Mouse (Mus musculus) CH12.LX (cell line): Measurements from ENCODE around the gene Rhoa.

ENCODE experiments used
- BHLHE40 ChIP-seq: IDR thresholded peaks from 2 replicates; pipeline ENCODE4 v1.6.1; 2011; ENCODE audit warnings: mild to moderate bottlenecking, low read depth, low read length, improper control_type of control experiment
- CHD2 ChIP-seq: IDR thresholded peaks from 2 replicates; pipeline ENCODE4 v1.6.1; 2011; ENCODE audit warnings: low read length, improper control_type of control experiment
- CTCF ChIP-seq, 2 experiments: IDR thresholded peaks in 1 of 2; conservative IDR thresholded peaks in 1 of 2; 2 replicates each; pipeline ENCODE4 v1.5.1; 2011 to 2012; ENCODE audit warnings: low read depth in 2 of 2, low read length in 2 of 2, improper control_type of control experiment in 1 of 2, inconsistent platforms in 1 of 2, mild to moderate bottlenecking in 1 of 2, moderate library complexity in 1 of 2
- E2F4 ChIP-seq: IDR thresholded peaks from 2 replicates; pipeline ENCODE4 v1.6.1; 2011; ENCODE audit warnings: low read depth, low read length, improper control_type of control experiment; ENCODE audit not compliant: insufficient replicate concordance
- GABPA ChIP-seq: IDR thresholded peaks from 2 replicates; pipeline ENCODE4 v1.6.1; 2012; ENCODE audit warnings: low read depth, low read length, improper control_type of control experiment, inconsistent platforms; ENCODE audit not compliant: insufficient replicate concordance
- MAX ChIP-seq: IDR thresholded peaks from 2 replicates; pipeline ENCODE4 v1.6.1; 2011; ENCODE audit warnings: low read length, improper control_type of control experiment
- MXI1 ChIP-seq: IDR thresholded peaks from 2 replicates; pipeline ENCODE4 v1.6.1; 2011; ENCODE audit warnings: mild to moderate bottlenecking, low read depth, low read length, improper control_type of control experiment
- MYC ChIP-seq: IDR thresholded peaks from 2 replicates; pipeline ENCODE4 v1.6.1; 2011; ENCODE audit warnings: low read depth, mild to moderate bottlenecking, improper control_type of control experiment, low read length
- NELFE ChIP-seq: IDR thresholded peaks from 2 replicates; pipeline ENCODE4 v1.6.1; 2011; ENCODE audit warnings: low read depth, low read length, improper control_type of control experiment
- NRF1 ChIP-seq: IDR thresholded peaks from 2 replicates; pipeline ENCODE4 v1.6.1; 2014; ENCODE audit warnings: low read depth, mild to moderate bottlenecking, inconsistent platforms, low read length, improper control_type of control experiment, moderate library complexity
- POLR2A ChIP-seq: IDR thresholded peaks from 2 replicates; pipeline ENCODE4 v1.6.1; 2011; ENCODE audit warnings: low read depth, mild to moderate bottlenecking, improper control_type of control experiment, low read length
- RCOR1 ChIP-seq: conservative IDR thresholded peaks from 2 replicates; pipeline ENCODE4 v1.6.1; 2012; ENCODE audit warnings: low read depth, mild to moderate bottlenecking, inconsistent platforms, low read length, improper control_type of control experiment

GRCm38 (mm10) chr9:108296453-108297355, 9.2 kb upstream of the Rhoa start, which contains the start of gene Amt:
- no peak for TF ChIP-seq E2F4
- TF ChIP-seq CTCF (conservative IDR thresholded peaks at IDR 0.05 in 1 of 2, IDR thresholded peaks at IDR 0.05 in 1 of 2; ENCODE audit: low read depth in 2 of 2, low read length in 2 of 2), result no peak
- TF ChIP-seq BHLHE40, result no peak
- no peak for TF ChIP-seq MXI1
- TF ChIP-seq MYC, result no peak
- no peak for TF ChIP-seq NRF1
- no peak for TF ChIP-seq RCOR1
- no peak for TF ChIP-seq CHD2
- TF ChIP-seq POLR2A, result no peak
- TF ChIP-seq NELFE, result no peak
- TF ChIP-seq GABPA, result no peak
- TF ChIP-seq MAX, result no peak
